Mouse (Mus musculus) heart, postnatal 36 days (tissue): Measurements from ENCODE around the gene Lrrc71. TPM values are rescaled to one million over a fixed set of nuclear protein-coding genes. Genes with fewer than 3 reads are reported as not detected.

Experiments
- DNase-seq, 2 experiments: peaks; one replicate each; pipeline ENCODE4 v3.0.0; 2021 to 2022
- intact Hi-C: fragments of 180-260 bp; cut with DNase I; formaldehyde crosslinking; loops from one replicate; pipeline ENCODE4 v1.15.1; 2025
- total RNA-seq, 2 experiments: library from RNA; stranded (reverse); gene quantifications; 2 replicates each; pipeline ENCODE4 v1.2.3; 2021

The Lrrc71 gene
- total RNA-seq, 2 experiments from 2014 or later = 0.14 to 0.28 TPM

DNA sequence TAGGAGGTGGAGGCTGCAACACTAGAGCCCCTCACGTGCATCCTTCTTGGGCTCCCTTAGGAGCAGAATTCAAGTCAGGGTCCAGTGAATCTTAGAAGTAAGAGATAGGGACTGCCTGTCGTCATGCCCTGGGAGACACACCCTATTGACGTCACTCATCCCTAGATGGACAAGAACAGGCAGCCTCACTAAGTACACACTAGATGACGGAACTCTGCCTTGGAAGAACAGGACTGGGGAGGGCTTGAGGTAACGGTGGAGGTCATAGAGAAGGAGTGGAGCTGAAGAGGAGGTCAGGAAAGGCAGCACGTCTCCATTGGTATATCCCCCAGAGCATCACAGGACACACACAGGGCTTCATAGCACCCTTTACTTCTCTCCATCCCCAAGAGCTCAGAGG, 19.7 kb downstream of the Lrrc71 start:
- intact Hi-C loops = no loop called here
- no peak for DNase-seq

DNA sequence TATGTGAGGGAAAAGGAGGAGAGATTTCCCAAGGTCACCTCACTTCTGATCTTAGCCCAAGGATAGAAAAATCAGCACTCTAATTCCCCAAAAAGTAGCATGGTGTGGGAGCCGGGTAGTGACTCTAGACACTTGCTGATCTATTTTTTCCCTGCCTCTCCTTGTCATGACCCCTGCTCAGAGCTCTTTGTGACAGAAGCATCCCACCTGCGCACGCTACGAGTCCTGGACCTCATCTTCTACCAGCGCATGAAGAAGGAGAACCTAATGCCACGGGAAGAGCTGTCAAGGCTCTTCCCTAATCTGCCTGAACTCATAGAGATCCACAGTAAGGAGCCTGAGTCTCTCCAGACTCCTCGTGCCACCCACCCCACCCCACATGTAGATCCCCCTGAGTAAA, 22.2 kb downstream of the Lrrc71 start:
- DNase-seq = no peak
- intact Hi-C loops = no loop called here

DNA sequence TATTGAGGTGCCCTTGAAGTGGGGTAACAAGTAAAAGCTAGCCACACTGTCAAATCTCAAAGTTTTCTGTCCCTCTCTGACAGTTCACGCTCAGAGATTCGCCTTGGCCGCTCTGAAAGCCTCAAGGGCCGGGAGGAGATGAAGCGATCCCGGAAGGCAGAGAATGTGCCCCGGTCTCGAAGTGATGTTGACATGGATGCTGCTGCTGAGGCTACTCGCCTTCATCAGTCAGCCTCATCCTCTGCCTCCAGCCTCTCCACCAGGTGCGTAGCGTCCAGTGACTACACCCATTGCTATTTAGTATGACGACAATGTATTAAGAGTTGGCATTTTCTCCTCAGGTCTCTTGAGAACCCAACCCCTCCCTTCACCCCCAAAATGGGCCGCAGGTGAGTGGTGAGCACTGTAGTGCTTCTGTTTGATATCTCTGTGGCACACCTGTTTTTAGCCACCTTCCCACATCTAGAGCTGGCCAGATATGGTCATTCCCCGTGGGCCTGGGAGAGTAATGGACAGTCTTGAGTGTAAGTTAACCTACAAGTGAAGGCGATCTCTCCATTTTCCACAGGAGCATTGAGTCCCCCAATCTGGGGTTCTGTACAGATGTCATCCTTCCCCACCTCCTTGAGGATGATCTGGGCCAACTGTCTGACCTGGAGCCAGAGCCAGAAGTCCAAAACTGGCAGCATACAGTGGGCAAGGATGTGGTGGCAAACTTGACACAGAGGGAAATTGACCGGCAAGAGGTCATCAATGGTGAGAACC, 22.8 kb downstream of the Lrrc71 start:
- intact Hi-C loops = no loop called here
- DNase-seq = no peak

DNA sequence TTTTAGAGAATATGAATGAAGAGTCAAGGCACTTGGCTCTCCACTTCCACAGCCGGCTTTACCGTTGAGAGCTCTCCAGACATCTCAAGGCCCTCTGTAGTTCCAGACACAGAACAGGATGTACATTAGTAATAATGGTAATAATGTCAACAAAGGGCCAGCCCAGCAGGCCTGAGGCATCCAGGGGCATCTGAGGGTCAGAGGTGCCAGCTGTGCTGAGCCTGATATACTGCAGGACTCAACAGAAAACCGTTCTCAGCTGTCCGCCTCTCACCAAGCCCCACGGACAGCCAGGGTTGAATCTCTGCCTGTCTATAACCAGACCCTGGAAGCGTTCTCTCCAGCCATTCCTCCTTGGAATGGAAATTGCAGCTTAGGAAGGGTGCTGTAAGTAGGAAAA, 23.9 kb downstream of the Lrrc71 start:
- intact Hi-C loops = no loop called here
- DNase-seq = no peak

DNA sequence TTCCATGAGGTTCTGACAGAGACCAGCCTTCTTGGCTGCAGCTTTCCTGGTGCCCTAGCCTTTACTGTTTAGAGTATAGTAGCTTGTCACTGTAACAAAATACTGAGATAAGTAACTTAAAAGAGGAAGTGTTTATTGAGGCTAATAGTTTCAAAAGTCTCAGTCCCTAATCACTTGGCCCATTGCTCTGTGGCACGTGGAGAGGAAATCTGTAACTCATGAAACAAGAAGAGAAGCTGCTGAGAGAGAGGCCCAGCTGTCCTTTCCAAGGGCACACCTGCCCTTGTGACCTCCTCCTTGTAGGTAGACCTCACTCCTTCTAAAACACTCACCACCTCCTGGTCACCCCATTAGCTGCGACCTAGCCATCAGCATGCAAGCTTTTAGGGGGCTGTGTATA, 29.9 kb downstream of the Lrrc71 start:
- DNase-seq = no peak
- intact Hi-C loops = no loop called here

Other genes starting within 250 kb of the Lrrc71 start
- gene Etv3, start 223.2 kb downstream of the Lrrc71 start, total RNA-seq = 10 to 100 TPM; 19.2 to 20.0 TPM
- 10 to 100 TPM; 20.4 TPM for gene Arhgef11, start 131.1 kb downstream of the Lrrc71 start, total RNA-seq
- under 1 TPM; 0.16 to 0.19 TPM for gene Ntrk1, start 46.5 kb upstream of the Lrrc71 start, total RNA-seq
- under 1 TPM in 1 of 2 experiments, not detected in 1; 0.08 TPM for gene Insrr, start 48.3 kb upstream of the Lrrc71 start, total RNA-seq
- 10 to 100 TPM; 19.5 to 22.5 TPM for gene Pear1, start 75.7 kb upstream of the Lrrc71 start, total RNA-seq
- gene Sh2d2a, start 98.1 kb upstream of the Lrrc71 start, total RNA-seq = under 1 TPM in 1 of 2 experiments, not detected in 1; 0.08 TPM
- gene Prcc, start 137.0 kb upstream of the Lrrc71 start, total RNA-seq = 10 to 100 TPM; 47.5 to 51.6 TPM
- 100 to 1,000 TPM; 106 to 115 TPM for gene Hdgf, start 157.7 kb upstream of the Lrrc71 start, total RNA-seq
- 10 to 100 TPM; 69.5 to 75.1 TPM for gene Mrpl24, start 170.9 kb upstream of the Lrrc71 start, total RNA-seq
- 10 to 100 TPM; 10.2 to 12.3 TPM for gene Isg20l2, start 181.7 kb upstream of the Lrrc71 start, total RNA-seq
- 1 to 10 TPM; 4.8 to 5.2 TPM for gene Rrnad1, start 182.1 kb upstream of the Lrrc71 start, total RNA-seq
- not detected for gene Crabp2, start 200.0 kb upstream of the Lrrc71 start, total RNA-seq
- gene Nes, start 222.5 kb upstream of the Lrrc71 start, total RNA-seq = 10 to 100 TPM; 18.7 to 22.7 TPM